Mouse (Mus musculus) erythroblast, embryonic 14.5 days (primary cell): ENCODE results near the gene Hrh1.

Source experiments
- GATA1 ChIP-seq: IDR thresholded peaks from 2 replicates; pipeline ENCODE4 v1.6.1; 2012; ENCODE audit warnings: low read length, inconsistent platforms, mixed read lengths
- TAL1 ChIP-seq: IDR thresholded peaks from 3 replicates; pipeline ENCODE4 v1.6.1; 2012; ENCODE audit warnings: low read length, inconsistent platforms, mixed read lengths

- TF ChIP-seq GATA1 (no peak), TAL1 (no peak)
Measured at GRCm38 (mm10) chr6:114403632-114404031, 5.9 kb downstream of the Hrh1 start.
